Mouse (Mus musculus): ENCODE data around the gene Gopc. TPM values are rescaled to one million over a fixed set of nuclear protein-coding genes. Genes with fewer than 3 reads are reported as not detected.

Gopc gene
- total RNA-seq, 1 experiment from 2014 or later, result 22.1 TPM

DNA sequence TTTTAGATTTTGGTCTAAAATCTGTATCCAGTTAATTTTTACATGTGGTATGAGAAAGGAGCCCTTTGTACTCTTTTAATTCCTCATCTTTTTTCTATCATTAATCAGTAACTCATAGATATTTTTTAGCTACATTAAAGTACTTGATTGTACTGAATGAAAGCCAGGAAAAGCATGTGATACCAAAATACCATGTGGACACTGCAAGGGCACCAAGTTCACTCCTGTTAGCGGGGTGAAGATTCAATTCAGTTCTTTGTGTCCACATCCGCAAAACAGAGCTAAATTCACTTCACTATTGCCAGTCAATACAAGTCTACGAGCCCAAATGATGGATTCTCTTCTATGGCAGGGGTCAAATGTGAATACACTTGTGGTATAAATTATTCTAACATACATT lies 14.7 kb upstream of the Gopc start:
- no peak for ATAC-seq (replicated peaks in 1 of 2; ENCODE audit: insufficient read depth in 1 of 2, low FRiP score in 2 of 2, low TSS enrichment in 1 of 2, low read depth in 1 of 2, poor library complexity in 2 of 2, severe bottlenecking in 2 of 2)

DNA sequence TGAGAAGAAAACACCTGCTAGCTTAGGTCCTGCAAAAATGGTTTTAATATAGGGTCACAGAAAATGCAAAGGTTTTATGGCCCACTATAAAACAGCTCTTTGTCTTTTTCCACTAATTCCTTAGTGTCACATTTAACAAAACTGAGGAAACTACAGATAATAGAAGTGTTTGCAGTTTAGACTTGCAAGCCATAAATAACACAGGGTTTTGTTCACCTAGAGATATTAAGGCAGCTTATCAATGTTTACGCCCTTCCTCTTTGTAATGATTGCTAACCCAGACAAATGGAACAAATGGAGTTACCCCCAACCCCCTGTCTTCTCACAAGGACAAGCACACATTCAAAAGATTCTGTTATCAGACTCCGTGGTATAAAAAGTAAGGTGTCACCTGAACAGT lies 9.3 kb upstream of the Gopc start:
- no peak for ATAC-seq (replicated peaks in 1 of 2; ENCODE audit: insufficient read depth in 1 of 2, low FRiP score in 2 of 2, low TSS enrichment in 1 of 2, low read depth in 1 of 2, poor library complexity in 2 of 2, severe bottlenecking in 2 of 2)

DNA sequence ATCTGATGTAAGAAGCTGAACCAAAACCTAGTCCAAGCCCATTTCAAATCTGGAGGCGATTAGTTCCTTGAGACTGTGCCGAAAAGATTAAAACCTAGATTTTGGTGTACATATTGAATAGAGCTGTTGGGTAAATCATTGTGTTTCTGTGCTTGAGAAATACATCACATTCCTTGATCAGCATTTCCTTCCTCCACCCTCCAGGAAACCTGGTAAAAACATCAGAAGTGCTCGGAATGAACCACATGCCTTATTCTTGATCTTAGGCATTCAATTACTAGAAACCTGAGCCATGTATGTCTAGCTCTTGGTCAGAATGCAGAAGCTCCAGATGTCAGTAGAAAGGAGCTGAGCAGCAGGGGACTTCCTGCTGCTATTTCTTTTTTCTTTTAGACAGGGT lies 7.5 kb upstream of the Gopc start:
- ATAC-seq (replicated peaks in 1 of 2; ENCODE audit: insufficient read depth in 1 of 2, low FRiP score in 2 of 2, low TSS enrichment in 1 of 2, low read depth in 1 of 2, poor library complexity in 2 of 2, severe bottlenecking in 2 of 2), result no peak

DNA sequence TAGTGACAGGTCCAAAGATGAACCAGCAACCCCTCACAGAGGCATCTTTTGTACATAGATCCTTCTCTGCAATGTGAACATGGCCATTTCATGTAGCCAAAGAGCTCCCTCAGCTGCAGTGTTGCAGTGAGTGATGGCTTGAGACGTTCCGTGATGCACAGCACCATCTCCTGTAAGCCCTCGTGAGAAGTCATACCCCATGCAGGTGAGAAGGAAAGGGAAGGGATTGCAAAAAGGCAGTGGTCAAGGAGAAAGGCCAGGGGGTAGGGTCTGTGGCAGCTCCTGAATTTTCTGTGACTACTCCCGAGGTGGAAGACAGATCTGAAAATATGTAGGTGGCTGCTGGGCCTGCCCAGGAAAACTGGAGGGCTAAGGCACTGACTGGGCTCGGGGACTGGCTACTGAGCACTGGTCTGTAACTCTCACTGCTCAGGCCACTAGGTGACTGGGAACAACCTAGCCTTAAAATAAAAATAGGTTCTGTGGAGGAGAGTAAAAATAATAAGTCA lies 7.1 kb upstream of the Gopc start, which contains the start of gene Nepn:
TSS of gene Nepn (plus strand) at position 51 of the 509 bp plus-strand sequence.
- ATAC-seq (replicated peaks in 1 of 2; ENCODE audit: insufficient read depth in 1 of 2, low FRiP score in 2 of 2, low TSS enrichment in 1 of 2, low read depth in 1 of 2, poor library complexity in 2 of 2, severe bottlenecking in 2 of 2), result no peak

DNA sequence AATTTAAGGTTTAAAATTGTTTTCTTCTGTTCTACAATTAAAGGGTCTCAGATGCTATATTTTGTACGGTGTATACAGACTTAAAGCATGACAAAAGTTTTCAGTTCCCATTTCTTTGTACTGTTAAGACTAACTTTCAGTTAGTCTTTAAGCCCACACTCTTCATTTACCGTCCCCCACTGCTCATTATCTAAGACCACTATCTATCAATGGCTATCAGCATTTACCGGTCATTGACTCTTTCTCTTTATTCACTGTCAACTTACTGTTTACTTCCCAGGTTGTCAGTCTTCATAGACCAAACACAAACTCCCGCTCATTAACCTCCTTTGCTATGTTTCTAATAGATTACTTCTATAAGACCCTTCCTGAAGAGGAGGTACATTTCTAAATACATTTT lies 5.3 kb upstream of the Gopc start:
- no peak for ATAC-seq (replicated peaks in 1 of 2; ENCODE audit: insufficient read depth in 1 of 2, low FRiP score in 2 of 2, low TSS enrichment in 1 of 2, low read depth in 1 of 2, poor library complexity in 2 of 2, severe bottlenecking in 2 of 2)

GRCm38 (mm10) chr10:52384823-52385610 lies 3.1 kb upstream of the Gopc start:
- 0 out of 4 replicates have a peak, but pooled peaks of 1 of the 2 experiments have one; percentile 8 for ATAC-seq (replicated peaks in 1 of 2; ENCODE audit: insufficient read depth in 1 of 2, low FRiP score in 2 of 2, low TSS enrichment in 1 of 2, low read depth in 1 of 2, poor library complexity in 2 of 2, severe bottlenecking in 2 of 2)

GRCm38 (mm10) chr10:52383522-52383921 lies 1.6 kb upstream of the Gopc start:
- no peak for ATAC-seq (replicated peaks in 1 of 2; ENCODE audit: insufficient read depth in 1 of 2, low FRiP score in 2 of 2, low TSS enrichment in 1 of 2, low read depth in 1 of 2, poor library complexity in 2 of 2, severe bottlenecking in 2 of 2)

DNA sequence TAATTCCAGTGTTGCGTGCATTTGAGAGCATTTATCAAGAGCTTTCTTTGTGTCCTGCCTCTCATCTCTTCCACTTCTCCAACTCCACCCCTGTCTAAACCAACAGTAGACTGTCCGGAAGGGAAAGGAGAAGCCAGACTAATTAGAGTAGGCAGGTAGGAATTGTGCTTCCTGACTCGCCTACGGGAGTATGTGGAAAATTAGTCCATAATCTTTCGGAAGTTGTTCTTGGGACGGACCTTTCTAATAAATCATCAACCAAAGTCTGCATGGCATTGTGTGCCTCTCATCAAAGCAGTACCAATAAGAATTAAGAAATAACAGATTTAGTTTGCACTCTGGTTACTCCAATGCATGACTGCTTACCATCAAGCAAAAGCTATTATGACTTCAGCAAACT lies 1.1 kb upstream of the Gopc start:
- ATAC-seq (replicated peaks in 1 of 2; ENCODE audit: insufficient read depth in 1 of 2, low FRiP score in 2 of 2, low TSS enrichment in 1 of 2, low read depth in 1 of 2, poor library complexity in 2 of 2, severe bottlenecking in 2 of 2), result no peak

- ATAC-seq (replicated peaks in 1 of 2; ENCODE audit: insufficient read depth in 1 of 2, low FRiP score in 2 of 2, low TSS enrichment in 1 of 2, low read depth in 1 of 2, poor library complexity in 2 of 2, severe bottlenecking in 2 of 2), result no peak; a peak in 1 of 4 replicates
These were observed 563 bp downstream of the Gopc start for GRCm38 (mm10) chr10:52381321-52381801.

DNA sequence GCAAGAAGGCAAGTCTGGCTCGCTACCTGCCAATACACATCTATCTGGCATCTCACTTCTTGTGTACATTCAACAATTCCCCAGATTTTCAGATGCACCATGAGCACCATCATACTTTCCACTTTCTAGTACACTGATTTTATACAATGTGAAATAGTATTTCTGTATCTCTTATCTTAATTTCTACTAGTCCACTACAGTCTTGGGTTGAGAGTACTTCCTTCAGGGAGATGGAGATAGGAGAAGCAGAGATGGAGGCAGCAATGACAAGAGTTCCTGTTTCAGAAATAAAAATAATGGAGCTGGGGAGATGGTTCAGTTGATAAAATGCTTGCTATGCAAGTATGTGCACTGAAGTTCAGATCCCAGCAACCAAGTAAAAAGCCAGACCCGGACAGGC lies 4.1 kb downstream of the Gopc start:
- no peak for ATAC-seq (replicated peaks in 1 of 2; ENCODE audit: insufficient read depth in 1 of 2, low FRiP score in 2 of 2, low TSS enrichment in 1 of 2, low read depth in 1 of 2, poor library complexity in 2 of 2, severe bottlenecking in 2 of 2)

DNA sequence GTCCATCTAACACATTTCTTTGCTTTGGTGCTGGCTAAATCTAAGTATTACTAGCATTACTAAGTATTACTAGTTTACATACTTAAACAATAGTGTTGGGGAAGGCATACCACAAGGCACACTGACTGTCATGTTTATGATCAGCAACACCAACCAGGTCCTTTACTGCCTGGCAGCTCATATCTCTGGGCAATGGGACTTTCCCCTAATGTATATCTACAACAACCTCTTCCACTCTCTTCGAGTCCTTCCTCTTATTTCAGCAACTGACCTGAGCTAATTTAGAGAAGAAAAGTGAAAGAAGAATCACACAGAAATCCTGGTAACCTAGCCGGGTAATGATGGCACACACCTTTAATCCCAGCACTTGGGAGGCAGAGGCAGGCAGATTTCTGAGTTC lies 5.5 kb downstream of the Gopc start:
- peak in 1 of 2 experiments; percentile 26; a peak in 1 of 4 replicates for ATAC-seq (replicated peaks in 1 of 2; ENCODE audit: insufficient read depth in 1 of 2, low FRiP score in 2 of 2, low TSS enrichment in 1 of 2, low read depth in 1 of 2, poor library complexity in 2 of 2, severe bottlenecking in 2 of 2)

GRCm38 (mm10) chr10:52374651-52375050 lies 7.3 kb downstream of the Gopc start:
- ATAC-seq (replicated peaks in 1 of 2; ENCODE audit: insufficient read depth in 1 of 2, low FRiP score in 2 of 2, low TSS enrichment in 1 of 2, low read depth in 1 of 2, poor library complexity in 2 of 2, severe bottlenecking in 2 of 2), result no peak

- no peak for ATAC-seq (replicated peaks in 1 of 2; ENCODE audit: insufficient read depth in 1 of 2, low FRiP score in 2 of 2, low TSS enrichment in 1 of 2, low read depth in 1 of 2, poor library complexity in 2 of 2, severe bottlenecking in 2 of 2)
These were observed 8.1 kb downstream of the Gopc start for GRCm38 (mm10) chr10:52373834-52374233.

GRCm38 (mm10) chr10:52368376-52368775 lies 13.5 kb downstream of the Gopc start:
- no peak for ATAC-seq (replicated peaks in 1 of 2; ENCODE audit: insufficient read depth in 1 of 2, low FRiP score in 2 of 2, low TSS enrichment in 1 of 2, low read depth in 1 of 2, poor library complexity in 2 of 2, severe bottlenecking in 2 of 2)

- no peak for ATAC-seq (replicated peaks in 1 of 2; ENCODE audit: insufficient read depth in 1 of 2, low FRiP score in 2 of 2, low TSS enrichment in 1 of 2, low read depth in 1 of 2, poor library complexity in 2 of 2, severe bottlenecking in 2 of 2)
These were observed 20.9 kb downstream of the Gopc start for GRCm38 (mm10) chr10:52360862-52361609.

DNA sequence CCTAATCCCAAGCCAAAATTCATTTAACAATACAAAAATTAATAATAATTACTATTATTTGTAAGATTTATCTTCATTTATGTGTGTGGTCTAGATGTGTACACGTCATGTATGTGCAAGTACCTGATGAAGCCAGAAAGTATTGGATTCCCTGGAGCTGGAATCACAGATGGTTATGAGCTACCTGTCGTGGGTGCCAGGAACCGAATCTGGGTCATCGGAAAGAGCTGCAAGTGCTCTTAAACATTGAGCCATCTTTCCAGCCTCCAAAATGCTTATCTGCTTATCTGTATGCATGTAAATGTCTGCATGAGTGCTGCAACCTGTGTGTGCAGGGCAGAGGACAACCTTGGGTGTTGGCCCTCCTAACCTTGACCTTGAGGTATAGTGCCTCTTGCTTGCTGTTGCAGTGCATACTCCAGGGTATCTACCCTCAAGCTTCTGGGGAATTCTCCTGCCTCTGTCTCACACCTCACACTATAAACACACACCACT lies 21.6 kb downstream of the Gopc start:
- ATAC-seq (replicated peaks in 1 of 2; ENCODE audit: insufficient read depth in 1 of 2, low FRiP score in 2 of 2, low TSS enrichment in 1 of 2, low read depth in 1 of 2, poor library complexity in 2 of 2, severe bottlenecking in 2 of 2), result no peak

GRCm38 (mm10) chr10:52358467-52358866 lies 23.5 kb downstream of the Gopc start, which contains the start of gene Gm26741:
TSS of gene Gm26741 (plus strand) at chr10:52358767.
- no peak for ATAC-seq (replicated peaks in 1 of 2; ENCODE audit: insufficient read depth in 1 of 2, low FRiP score in 2 of 2, low TSS enrichment in 1 of 2, low read depth in 1 of 2, poor library complexity in 2 of 2, severe bottlenecking in 2 of 2)

GRCm38 (mm10) chr10:52353184-52353583 lies 28.7 kb downstream of the Gopc start:
- ATAC-seq (replicated peaks in 1 of 2; ENCODE audit: insufficient read depth in 1 of 2, low FRiP score in 2 of 2, low TSS enrichment in 1 of 2, low read depth in 1 of 2, poor library complexity in 2 of 2, severe bottlenecking in 2 of 2), result no peak
